Mouse (Mus musculus) olfactory bulb, adult 2 months (tissue): ENCODE data around the gene Trim30b.

Experiments used
- CTCF ChIP-seq: fragments of 200-500 bp; IDR thresholded peaks from 2 replicates; pipeline ENCODE4 v1.5.1; 2012; ENCODE audit warnings: low read depth, mild to moderate bottlenecking, low read length, moderate library complexity; ENCODE audit not compliant: insufficient read depth
- POLR2A ChIP-seq: fragments of 200-500 bp; IDR thresholded peaks from 2 replicates; pipeline ENCODE4 v1.6.1; 2012; ENCODE audit warnings: mild to moderate bottlenecking, low read depth, low read length, moderate library complexity; ENCODE audit not compliant: insufficient read depth

GRCm38 (mm10) chr7:104352717-104353599 lies 16.7 kb downstream of the Trim30b start, which contains the start of gene Trim12c:
- TF ChIP-seq CTCF (no peak), POLR2A (no peak)
